Mouse (Mus musculus) hindbrain, embryonic 14.5 days (tissue): ENCODE data around the gene Ube2o. TPM values are rescaled to one million over a fixed set of nuclear protein-coding genes. Genes with fewer than 3 reads are reported as not detected.

ENCODE experiments used
- ATAC-seq: fragments of 200-750 bp; cut with Nextera tagmentation; 2 replicates; pipeline ENCODE4 v1.8.0; 2017; ENCODE audit warnings: moderate number of reproducible peaks, mild to moderate bottlenecking, moderate TSS enrichment, moderate library complexity; ENCODE audit not compliant: low FRiP score
- DNase-seq: peaks from one replicate; pipeline ENCODE4 v3.0.0-alpha.2; 2015; ENCODE audit warnings: low spot score
- H3K27ac ChIP-seq: fragments of 300-500 bp; sonication (generic); 2 replicates; pipeline ENCODE4 v1.5.1; 2014; ENCODE audit warnings: mild to moderate bottlenecking, moderate library complexity
- H3K27me3 ChIP-seq: fragments of 300-500 bp; sonication (generic); 2 replicates; pipeline ENCODE4 v1.6.1; 2014; ENCODE audit warnings: mild to moderate bottlenecking, low read length, mixed read lengths; ENCODE audit not compliant: control insufficient read depth, insufficient read depth
- H3K36me3 ChIP-seq: fragments of 300-500 bp; sonication (generic); replicated peaks from 2 replicates; pipeline ENCODE4 v1.6.1; 2014; ENCODE audit not compliant: control insufficient read depth, insufficient read depth
- H3K4me1 ChIP-seq: fragments of 300-500 bp; sonication (generic); replicated peaks from 2 replicates; pipeline ENCODE4 v1.6.1; 2014; ENCODE audit warnings: antibody characterized with exemption, low read length, mixed read lengths; ENCODE audit not compliant: control insufficient read depth, insufficient read depth
- H3K4me2 ChIP-seq: fragments of 300-500 bp; sonication (generic); replicated peaks from 2 replicates; pipeline ENCODE4 v1.6.1; 2014; ENCODE audit warnings: mild to moderate bottlenecking, moderate library complexity
- H3K4me3 ChIP-seq: fragments of 300-500 bp; sonication (generic); replicated peaks from 2 replicates; pipeline ENCODE4 v1.5.1; 2014; ENCODE audit warnings: mild to moderate bottlenecking, low read length
- H3K9ac ChIP-seq: fragments of 300-500 bp; sonication (generic); 2 replicates; pipeline ENCODE4 v1.6.1; 2014
- H3K9me3 ChIP-seq: fragments of 300-500 bp; sonication (generic); 2 replicates; pipeline ENCODE4 v1.6.1; 2016; ENCODE audit warnings: low read length; ENCODE audit not compliant: control insufficient read depth
- WGBS: fragments of 180-500 bp; shearing (Covaris S2); extraction: QIAGEN DNeasy Blood & Tissue Kit; methylation state at CpG from one replicate; pipeline ENCODE4 v1.1.7; 2014; 5-methylcytosine and 5-hydroxymethylcytosine counted together
- polyA plus RNA-seq: library from polyadenylated mRNA; unstranded; fragments of >200 nt; fragmentation: Nextera tagmentation; extraction: Ambion mirVana; gene quantifications from 2 replicates; pipeline ENCODE4 v1.2.1, GENCODE M21; 2014

Ube2o gene
- polyA plus RNA-seq, 1 experiment from 2014 or later: 28.5 TPM

- Histone ChIP-seq H3K27me3 (no peaks in the 10 kb centered on the region), H3K9me3 (no peaks in the 10 kb centered on the region), H3K4me1 (no peaks in the 10 kb centered on the region), H3K9ac (no peak overlapping the region), H3K36me3 (no peaks in the 10 kb centered on the region), H3K27ac (no peak overlapping the region), H3K4me3 (no peak overlapping the region), H3K4me2 (no peak overlapping the region)
- ATAC-seq (no peak), DNase-seq (no peak)
- 92% methylated on average over 7 of the region's 7 CpGs for WGBS
Observed at GRCm38 (mm10) chr11:116512154-116512553, 69.1 kb downstream of the Ube2o start.

GRCm38 (mm10) chr11:116511301-116511868, 69.9 kb downstream of the Ube2o start:
- no peak overlapping the region for H3K9ac ChIP-seq
- no peak overlapping the region for H3K27ac ChIP-seq
- H3K27me3 ChIP-seq: no peaks in the 10 kb centered on the region
- 73% methylated on average over 7 of the region's 7 CpGs for WGBS
- H3K9me3 ChIP-seq: no peaks in the 10 kb centered on the region
- no peaks in the 10 kb centered on the region for H3K4me1 ChIP-seq
- H3K4me2 ChIP-seq: no peak overlapping the region
- no peak overlapping the region for H3K4me3 ChIP-seq
- ATAC-seq: no peak
- no peak for DNase-seq
- H3K36me3 ChIP-seq: no peaks in the 10 kb centered on the region

- no peak overlapping the region for H3K9ac ChIP-seq
- H3K4me3 ChIP-seq: no peak overlapping the region
- no peak overlapping the region for H3K27ac ChIP-seq
- no peak for DNase-seq
- H3K4me2 ChIP-seq: no peak overlapping the region
- WGBS: 76% methylated on average over 2 of the region's 2 CpGs
- ATAC-seq: no peak
- no peaks in the 10 kb centered on the region for H3K4me1 ChIP-seq
- no peaks in the 10 kb centered on the region for H3K27me3 ChIP-seq
- no peaks in the 10 kb centered on the region for H3K36me3 ChIP-seq
- H3K9me3 ChIP-seq: no peaks in the 10 kb centered on the region
Observed at GRCm38 (mm10) chr11:116508689-116509088, 72.6 kb downstream of the Ube2o start.

- Histone ChIP-seq H3K27me3 (no peaks in the 10 kb centered on the region), H3K4me1 (no peaks in the 10 kb centered on the region), H3K36me3 (no peaks in the 10 kb centered on the region), H3K4me3 (no peak overlapping the region), H3K27ac (no peak overlapping the region), H3K9me3 (no peaks in the 10 kb centered on the region), H3K4me2 (no peak overlapping the region), H3K9ac (no peak overlapping the region)
- WGBS: 84% methylated on average over 17 of the region's 17 CpGs
- DNase-seq (no peak), ATAC-seq (no peak)
Observed at GRCm38 (mm10) chr11:116506151-116506875, 74.9 kb downstream of the Ube2o start.

- ATAC-seq (no peak), DNase-seq (no peak)
- no peaks in the 10 kb centered on the region for H3K4me1 ChIP-seq
- H3K36me3 ChIP-seq: no peaks in the 10 kb centered on the region
- no peak overlapping the region for H3K9ac ChIP-seq
- no peak overlapping the region for H3K4me3 ChIP-seq
- H3K9me3 ChIP-seq: no peaks in the 10 kb centered on the region
- H3K4me2 ChIP-seq: no peak overlapping the region
- H3K27me3 ChIP-seq: no peaks in the 10 kb centered on the region
- H3K27ac ChIP-seq: no peak overlapping the region
- WGBS: 80% methylated on average over 5 of the region's 5 CpGs
Observed at GRCm38 (mm10) chr11:116505573-116505972, 75.7 kb downstream of the Ube2o start.

- Histone ChIP-seq H3K9me3 (no peaks in the 10 kb centered on the region), H3K4me3 (no peak overlapping the region), H3K27me3 (no peaks in the 10 kb centered on the region), H3K4me1 (no peaks in the 10 kb centered on the region), H3K36me3 (no peaks in the 10 kb centered on the region), H3K27ac (no peak overlapping the region), H3K9ac (no peak overlapping the region), H3K4me2 (no peak overlapping the region)
- DNase-seq (no peak), ATAC-seq (no peak)
- 94% methylated on average over 17 of the region's 17 CpGs for WGBS
Observed at GRCm38 (mm10) chr11:116504516-116504915, 76.7 kb downstream of the Ube2o start.

GRCm38 (mm10) chr11:116501005-116501746, 80.1 kb downstream of the Ube2o start:
- Histone ChIP-seq H3K9me3 (no peaks in the 10 kb centered on the region), H3K36me3 (no peaks in the 10 kb centered on the region), H3K4me1 (no peaks in the 10 kb centered on the region), H3K9ac (no peak overlapping the region), H3K27me3 (no peaks in the 10 kb centered on the region), H3K4me2 (no peak overlapping the region), H3K27ac (no peak overlapping the region), H3K4me3 (no peak overlapping the region)
- WGBS: 29% methylated on average over 7 of the region's 7 CpGs
- DNase-seq (peak; percentile 83), ATAC-seq (no peak)

- Histone ChIP-seq H3K4me1 (peaks cover 8% of the 10 kb centered on the region; the same call in 1 of the 2 replicates), H3K27me3 (no peaks in the 10 kb centered on the region), H3K9ac (no peak overlapping the region), H3K36me3 (no peaks in the 10 kb centered on the region), H3K4me2 (peak overlapping the region; percentile 41), H3K4me3 (no peak overlapping the region), H3K9me3 (no peaks in the 10 kb centered on the region), H3K27ac (no peak overlapping the region)
- DNase-seq (no peak), ATAC-seq (no peak)
- 52% methylated on average over 6 of the region's 6 CpGs for WGBS
Observed at GRCm38 (mm10) chr11:116499018-116499417, 82.2 kb downstream of the Ube2o start.

GRCm38 (mm10) chr11:116498596-116498995, 82.7 kb downstream of the Ube2o start:
- DNase-seq (no peak), ATAC-seq (no peak; the same call in 1 of the 2 replicates)
- Histone ChIP-seq H3K4me2 (peak overlapping the region; percentile 41), H3K4me1 (peaks cover 8% of the 10 kb centered on the region; the same call in 1 of the 2 replicates), H3K9me3 (no peaks in the 10 kb centered on the region), H3K9ac (no peak overlapping the region), H3K4me3 (peak overlapping the region; percentile 15; the same call in 1 of the 2 replicates), H3K27ac (no peak overlapping the region), H3K36me3 (no peaks in the 10 kb centered on the region), H3K27me3 (no peaks in the 10 kb centered on the region)
- WGBS: 33% methylated on average over 34 of the region's 34 CpGs
